Mouse (Mus musculus): ENCODE data around the gene Mark3.

- no peak for TF ChIP-seq GATA1 (IDR thresholded peaks at IDR 0.05; ENCODE audit: low read length)
- TF ChIP-seq TAL1 (IDR thresholded peaks at IDR 0.05; ENCODE audit: low read length), result no peak
Measured at GRCm38 (mm10) chr12:111597310-111597709, 23.0 kb downstream of the Mark3 start.

Data from erythroblast, embryonic 14.5 days (primary cell).